Mouse (Mus musculus) spleen, adult 2 months (tissue): ENCODE data around the gene Dmtf1.

ENCODE experiments used
- CTCF ChIP-seq: fragments of 200-500 bp; IDR thresholded peaks from 2 replicates; pipeline ENCODE4 v1.5.1; 2011; ENCODE audit warnings: mild to moderate bottlenecking, inconsistent platforms; ENCODE audit not compliant: insufficient read depth, insufficient read length, insufficient replicate concordance; ENCODE audit errors: extremely low read depth
- POLR2A ChIP-seq: fragments of 200-500 bp; IDR thresholded peaks from 2 replicates; pipeline ENCODE4 v1.6.1; 2011; ENCODE audit warnings: low read depth, low read length, inconsistent platforms

GRCm38 (mm10) chr5:9149273-9149850, 12.2 kb downstream of the Dmtf1 start:
- TF ChIP-seq CTCF (no peak), POLR2A (no peak)
